Mouse (Mus musculus) ES-E14 (cell line): Measurements from ENCODE around the gene AW551984. TPM values are rescaled to one million over a fixed set of nuclear protein-coding genes. Genes with fewer than 3 reads are reported as not detected.

Experiments used
- DNase-seq: peaks from one replicate; pipeline ENCODE4 v3.0.0-alpha.2; 2013; ENCODE audit warnings: low read depth, low spot score
- H3K27ac ChIP-seq: 2 replicates; pipeline ENCODE4 v1.5.1; 2012; ENCODE audit warnings: low read depth, mild to moderate bottlenecking, low read length, moderate library complexity, mixed read lengths; ENCODE audit not compliant: poor library complexity, insufficient read depth, severe bottlenecking
- H3K36me3 ChIP-seq: 2 replicates; pipeline ENCODE4 v1.6.1; 2012; ENCODE audit warnings: mild to moderate bottlenecking, low read length, moderate library complexity, mixed read lengths; ENCODE audit not compliant: control insufficient read depth, poor library complexity, insufficient read depth, severe bottlenecking
- H3K4me1 ChIP-seq, 2 experiments: fragments of 150-350 bp in 1 of 2; sonication (generic) in 1 of 2; 2 replicates each; pipeline ENCODE4 v1.6.1; 2012; ENCODE audit warnings: low read length in 2 of 2, mild to moderate bottlenecking in 1 of 2, mixed read lengths in 1 of 2; ENCODE audit not compliant: control insufficient read depth in 2 of 2, insufficient read depth in 2 of 2, poor library complexity in 1 of 2
- H3K4me3 ChIP-seq, 2 experiments: fragments of 150-350 bp in 1 of 2; sonication (generic) in 1 of 2; 2 replicates each; pipeline ENCODE4 v1.5.1; 2012; ENCODE audit warnings: low read length in 2 of 2, low read depth in 1 of 2, mild to moderate bottlenecking in 1 of 2, mixed read lengths in 1 of 2; ENCODE audit not compliant: insufficient read depth in 1 of 2, poor library complexity in 1 of 2, severe bottlenecking in 1 of 2
- H3K9ac ChIP-seq: 2 replicates; pipeline ENCODE4 v1.6.1; 2012; ENCODE audit warnings: low read depth, mild to moderate bottlenecking, low read length, mixed read lengths; ENCODE audit not compliant: poor library complexity, insufficient read depth, severe bottlenecking
- H3K9me3 ChIP-seq: fragments of 150-350 bp; sonication (generic); 2 replicates; pipeline ENCODE4 v1.6.1; 2012; ENCODE audit warnings: low read depth, mild to moderate bottlenecking, low read length; ENCODE audit not compliant: control insufficient read depth, insufficient read depth
- CHD2 ChIP-seq: IDR thresholded peaks from 2 replicates; pipeline ENCODE4 v1.6.1; 2014; ENCODE audit warnings: mild to moderate bottlenecking, low read depth, low read length, inconsistent platforms
- HCFC1 ChIP-seq: IDR thresholded peaks from 2 replicates; pipeline ENCODE4 v1.6.1; 2012; ENCODE audit warnings: low read length, inconsistent platforms, borderline replicate concordance; ENCODE audit not compliant: insufficient read depth
- MAFK ChIP-seq: IDR thresholded peaks from 2 replicates; pipeline ENCODE4 v1.6.1; 2014; ENCODE audit warnings: mild to moderate bottlenecking, low read depth, low read length, inconsistent platforms; ENCODE audit not compliant: insufficient read depth
- ZC3H11A ChIP-seq: IDR thresholded peaks from 2 replicates; pipeline ENCODE4 v1.6.1; 2012; ENCODE audit warnings: low read depth, mild to moderate bottlenecking, inconsistent platforms, low read length, borderline replicate concordance
- ZNF384 ChIP-seq: IDR thresholded peaks from 2 replicates; pipeline ENCODE4 v1.6.1; 2012; ENCODE audit warnings: low read depth, low read length, inconsistent platforms
- in situ Hi-C, 2 experiments: fragments of 600-800 bp; cut with MboI; formaldehyde crosslinking; loops; one replicate each; pipeline ENCODE4 v1.15.1; 2025; ENCODE audit warnings: low sequenced_read_pairs in 2 of 2, inconsistent platforms in 1 of 2; ENCODE audit not compliant: unreplicated experiment in 2 of 2
- total RNA-seq: library from RNA; depleted of rRNA; stranded (reverse); fragments of 300-350 nt; gene quantifications from 2 replicates; pipeline ENCODE4 v1.2.3, GENCODE M21; 2012

Gene AW551984
- total RNA-seq, 1 experiment = 2.0 TPM

DNA sequence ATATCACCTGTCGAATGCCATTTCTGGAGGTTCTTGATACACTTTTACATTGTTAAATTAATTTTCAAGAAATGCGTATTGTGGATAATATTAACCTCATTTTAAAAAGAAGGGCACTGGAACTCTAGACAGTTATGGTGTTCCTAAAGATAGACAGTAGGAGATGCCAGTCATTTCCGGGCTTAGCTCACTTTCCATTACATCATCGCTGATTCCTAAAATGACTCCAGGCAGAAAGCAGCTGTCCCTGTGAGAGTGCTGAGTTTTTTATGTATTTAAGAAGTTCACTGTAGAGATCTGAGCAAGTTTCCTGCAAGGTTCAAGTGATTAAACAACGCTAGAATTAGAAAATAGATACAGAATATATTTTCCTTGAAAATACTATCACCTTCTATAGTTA lies 27.2 kb downstream of the AW551984 start:
- no peaks in the 10 kb centered on the region for H3K9me3 ChIP-seq
- in situ Hi-C loops = no loop called here
- TF ChIP-seq ZC3H11A (no peak), HCFC1 (no peak), MAFK (no peak), CHD2 (no peak), ZNF384 (no peak)
- DNase-seq = no peak
- no peaks in the 10 kb centered on the region for H3K4me1 ChIP-seq
- no peaks in the 10 kb centered on the region for H3K36me3 ChIP-seq
- H3K27ac ChIP-seq = no peak overlapping the region
- no peak overlapping the region for H3K9ac ChIP-seq
- no peak overlapping the region for H3K4me3 ChIP-seq

DNA sequence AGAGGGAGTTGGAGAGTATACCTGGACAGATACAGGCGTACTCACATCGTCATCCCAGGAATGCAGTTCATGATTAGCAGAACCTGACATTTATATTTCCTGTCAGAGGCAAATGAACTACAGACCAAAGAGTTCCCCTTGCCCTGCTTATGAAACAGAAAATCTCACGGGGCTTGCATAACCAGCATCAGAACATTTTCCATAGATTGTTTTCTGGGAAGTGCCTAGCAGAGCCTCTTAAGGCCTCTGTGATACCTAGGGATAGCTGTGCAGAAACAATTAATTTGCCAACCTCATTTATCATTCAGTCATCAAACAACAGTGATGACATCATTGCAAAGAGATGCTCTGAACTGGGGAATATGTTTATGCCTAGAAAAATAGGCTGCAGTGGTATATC lies 28.7 kb downstream of the AW551984 start, which contains the start of gene Olfr959:
Gene Olfr959 (minus strand): TSS at position 101 of the 400 bp plus-strand sequence.
- in situ Hi-C loops = no loop called here
- no peak for DNase-seq
- no peak within 1 kb of the TSS for H3K9ac ChIP-seq
- no peak within 1 kb of the TSS for H3K4me3 ChIP-seq
- H3K9me3 ChIP-seq = no peaks in the 10 kb centered on the region
- no peaks in the 10 kb centered on the region for H3K4me1 ChIP-seq
- no peaks in the 10 kb centered on the region for H3K36me3 ChIP-seq
- no peak within 1 kb of the TSS for H3K27ac ChIP-seq
- TF ChIP-seq MAFK (no peak), ZNF384 (no peak), ZC3H11A (no peak), CHD2 (no peak), HCFC1 (no peak)

GRCm38 (mm10) chr9:39558349-39558647 lies 45.9 kb downstream of the AW551984 start:
- in situ Hi-C loops = no loop called here
- no peak for TF ChIP-seq CHD2
- no peak for TF ChIP-seq ZC3H11A
- no peak for TF ChIP-seq MAFK
- no peak for TF ChIP-seq ZNF384
- no peak for TF ChIP-seq HCFC1
- H3K27ac ChIP-seq = no peak overlapping the region

DNA sequence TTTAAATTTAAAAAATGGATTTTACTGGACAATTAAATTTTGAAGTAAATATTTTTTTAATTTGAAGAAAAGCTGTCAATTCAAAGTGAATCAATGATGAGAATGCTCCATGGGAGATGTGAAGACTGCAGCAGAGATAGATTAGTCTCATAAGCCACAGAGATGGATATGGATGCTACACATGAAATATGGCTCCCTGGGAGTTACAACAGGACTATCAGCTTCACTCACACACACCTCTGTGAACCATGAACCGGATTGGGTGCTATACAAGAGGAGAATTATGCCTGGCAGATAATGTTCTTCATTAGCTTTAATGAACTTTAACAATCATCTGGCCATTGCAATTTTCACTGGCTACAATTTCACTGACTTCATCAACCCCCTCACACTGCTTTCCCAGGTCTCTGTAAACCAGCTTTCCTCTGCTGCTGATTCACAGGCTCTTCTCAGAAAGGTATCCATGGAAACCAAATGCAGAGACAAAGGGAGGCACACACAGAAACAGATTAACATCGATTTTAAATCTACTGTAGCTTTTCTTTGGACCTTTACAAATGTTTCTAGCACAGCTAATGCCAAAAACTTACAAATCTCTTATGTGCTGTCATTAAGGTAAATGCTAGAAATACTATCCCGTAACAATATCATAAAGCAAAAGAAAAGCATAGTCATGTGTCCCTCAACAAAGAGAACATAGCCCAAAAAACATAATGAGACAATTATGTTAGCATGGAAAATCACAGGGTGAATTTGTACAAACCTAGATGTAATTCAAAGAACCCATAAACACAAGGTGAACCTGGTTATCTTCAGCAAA lies 46.5 kb downstream of the AW551984 start:
- in situ Hi-C loops = no loop called here
- Histone ChIP-seq H3K4me3 (no peak overlapping the region), H3K27ac (no peak overlapping the region), H3K9ac (no peak overlapping the region), H3K36me3 (no peaks in the 10 kb centered on the region), H3K4me1 (no peaks in the 10 kb centered on the region), H3K9me3 (no peaks in the 10 kb centered on the region)
- DNase-seq = no peak
- TF ChIP-seq CHD2 = no peak
- no peak for TF ChIP-seq MAFK

More at GRCm38 (mm10) chr9:39558349-39558647, 45.9 kb downstream of the AW551984 start:
- H3K9me3 ChIP-seq = no peaks in the 10 kb centered on the region
- H3K36me3 ChIP-seq = no peaks in the 10 kb centered on the region
- no peak for DNase-seq
- H3K9ac ChIP-seq = no peak overlapping the region
- no peak overlapping the region for H3K4me3 ChIP-seq
- H3K4me1 ChIP-seq = no peaks in the 10 kb centered on the region

DNA sequence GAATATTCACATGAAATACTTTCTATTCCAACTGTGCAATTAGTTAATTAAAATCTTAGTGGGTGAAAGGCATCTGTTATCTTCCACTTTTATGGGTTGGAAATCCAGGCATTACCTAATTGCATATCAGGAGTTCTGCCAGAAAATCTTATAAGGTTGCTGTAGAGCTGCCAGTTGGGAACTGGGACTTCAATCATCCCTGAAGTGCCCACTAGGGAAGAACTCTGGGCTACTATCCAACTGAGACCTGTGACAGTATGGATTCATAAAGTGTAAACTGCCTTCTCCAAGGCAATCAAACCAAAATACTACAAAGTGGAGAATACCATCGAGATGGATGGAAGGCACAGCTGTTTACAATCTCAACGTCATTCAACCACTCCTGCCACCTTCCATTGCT lies 50.3 kb downstream of the AW551984 start, which contains the start of gene Olfr958:
Gene Olfr958 (minus strand): TSS at position 109 of the 400 bp plus-strand sequence.
- H3K4me1 ChIP-seq = no peaks in the 10 kb centered on the region
- no peak for DNase-seq
- H3K4me3 ChIP-seq = no peak within 1 kb of the TSS
- no peaks in the 10 kb centered on the region for H3K36me3 ChIP-seq
- TF ChIP-seq ZNF384 (no peak), MAFK (no peak), HCFC1 (no peak), ZC3H11A (no peak)
- no peak within 1 kb of the TSS for H3K9ac ChIP-seq
- in situ Hi-C loops = no loop called here
- H3K9me3 ChIP-seq = no peaks in the 10 kb centered on the region
- H3K27ac ChIP-seq = no peak within 1 kb of the TSS
